Mouse (Mus musculus) liver, embryonic 14.5 days (tissue): ENCODE data around the gene Lrrc29. TPM values are rescaled to one million over a fixed set of nuclear protein-coding genes. Genes with fewer than 3 reads are reported as not detected.

Experiments used
- ATAC-seq: fragments of 200-750 bp; cut with Nextera tagmentation; 2 replicates; pipeline ENCODE4 v1.8.0; 2017; ENCODE audit warnings: moderate number of reproducible peaks, mild to moderate bottlenecking, moderate library complexity; ENCODE audit not compliant: insufficient read depth
- DNase-seq, 3 experiments: peaks; one replicate each; pipeline ENCODE4 v3.0.0-alpha.2; 2012 to 2013; ENCODE audit warnings: low read depth in 3 of 3, low spot score in 3 of 3
- H3K27ac ChIP-seq: fragments of 300-500 bp; sonication (generic); 2 replicates; pipeline ENCODE4 v1.5.1; 2014; ENCODE audit warnings: moderate library complexity, mild to moderate bottlenecking, control low read depth, inconsistent platforms
- H3K27me3 ChIP-seq: fragments of 300-500 bp; sonication (generic); 2 replicates; pipeline ENCODE4 v1.6.1; 2014; ENCODE audit warnings: mild to moderate bottlenecking, low read length, moderate library complexity; ENCODE audit not compliant: control insufficient read depth, insufficient read depth
- H3K36me3 ChIP-seq: fragments of 300-500 bp; sonication (generic); replicated peaks from 2 replicates; pipeline ENCODE4 v1.6.1; 2014; ENCODE audit warnings: low read depth; ENCODE audit not compliant: control insufficient read depth, insufficient read depth
- H3K4me1 ChIP-seq, 2 experiments: fragments of 200-500 bp in 1 of 2; fragments of 300-500 bp in 1 of 2; sonication (generic) in 1 of 2; replicated peaks; 2 replicates each; pipeline ENCODE4 v1.6.1; 2012 to 2014; ENCODE audit warnings: antibody characterized with exemption in 1 of 2, inconsistent platforms in 1 of 2, low read length in 1 of 2; ENCODE audit not compliant: control insufficient read depth in 2 of 2, insufficient read depth in 2 of 2
- H3K4me2 ChIP-seq: fragments of 300-500 bp; sonication (generic); 2 replicates; pipeline ENCODE4 v1.6.1; 2014; ENCODE audit warnings: low read depth, mild to moderate bottlenecking, control low read depth, moderate library complexity
- H3K4me3 ChIP-seq, 2 experiments: fragments of 200-500 bp in 1 of 2; fragments of 300-500 bp in 1 of 2; sonication (generic) in 1 of 2; 2 replicates each; pipeline ENCODE4 v1.5.1; 2012 to 2014; ENCODE audit warnings: low read depth in 2 of 2, low read length in 2 of 2, mild to moderate bottlenecking in 2 of 2, control low read depth in 1 of 2, inconsistent platforms in 1 of 2, moderate library complexity in 1 of 2; ENCODE audit not compliant: insufficient read depth in 1 of 2
- H3K9ac ChIP-seq: fragments of 300-500 bp; sonication (generic); replicated peaks from 2 replicates; pipeline ENCODE4 v1.6.1; 2014; ENCODE audit warnings: mild to moderate bottlenecking, control low read depth, moderate library complexity
- H3K9me3 ChIP-seq: fragments of 300-500 bp; sonication (generic); 2 replicates; pipeline ENCODE4 v1.6.1; 2016; ENCODE audit warnings: low read length, mixed read lengths; ENCODE audit not compliant: control insufficient read depth
- CTCF ChIP-seq: IDR thresholded peaks from 2 replicates; pipeline ENCODE4 v1.5.1; 2016; ENCODE audit warnings: antibody characterized with exemption, low read depth, control low read depth
- EP300 ChIP-seq: IDR thresholded peaks from 2 replicates; pipeline ENCODE4 v1.6.1; 2016; ENCODE audit warnings: antibody characterized with exemption, low read depth
- WGBS: fragments of 180-500 bp; shearing (Covaris S2); extraction: QIAGEN DNeasy Blood & Tissue Kit; methylation state at CpG from one replicate; pipeline ENCODE4 v1.1.7; 2014; ENCODE audit not compliant: insufficient replicate concordance; 5-methylcytosine and 5-hydroxymethylcytosine counted together
- polyA plus RNA-seq, 2 experiments: library from polyadenylated mRNA; depleted of rRNA in 1 of 2; stranded (reverse) in 1 of 2; unstranded in 1 of 2; fragments of >200 nt; fragmentation: Nextera tagmentation in 1 of 2; extraction: Ambion mirVana in 1 of 2; gene quantifications; 2 replicates each; pipeline versions ENCODE4 v1.2.1 to v1.2.3; 2012 to 2014

The Lrrc29 gene
- polyA plus RNA-seq, 2 experiments: 9.1 to 10.4 TPM

GRCm38 (mm10) chr8:105361751-105362702 lies 35.9 kb upstream of the Lrrc29 start:
- no peak for DNase-seq
- Histone ChIP-seq H3K27me3 (no peaks in the 10 kb centered on the region), H3K4me3 (no peak overlapping the region), H3K9me3 (no peaks in the 10 kb centered on the region), H3K9ac (no peak overlapping the region), H3K4me1 (no peaks in the 10 kb centered on the region; a peak in 1 of 4 replicates), H3K4me2 (no peak overlapping the region), H3K36me3 (no peaks in the 10 kb centered on the region), H3K27ac (no peak overlapping the region)
- no peak for ATAC-seq
- TF ChIP-seq EP300 (no peak), CTCF (no peak)
- WGBS: 44% methylated on average over 12 of the region's 12 CpGs

GRCm38 (mm10) chr8:105359646-105360045 lies 33.6 kb upstream of the Lrrc29 start:
- H3K4me3 ChIP-seq: no peak overlapping the region
- H3K9me3 ChIP-seq: no peaks in the 10 kb centered on the region
- no peak for ATAC-seq
- no peak for DNase-seq
- no peak overlapping the region for H3K27ac ChIP-seq
- TF ChIP-seq EP300 (no peak), CTCF (peak; percentile 35; the same call in 1 of the 2 replicates)
- H3K27me3 ChIP-seq: no peaks in the 10 kb centered on the region
- H3K4me1 ChIP-seq: peaks cover 0 to 4% of the 10 kb centered on the region in 2 experiments; a peak in 1 of 4 replicates
- H3K4me2 ChIP-seq: no peak overlapping the region
- WGBS: 53% methylated on average over 4 of the region's 4 CpGs
- H3K9ac ChIP-seq: no peak overlapping the region
- H3K36me3 ChIP-seq: no peaks in the 10 kb centered on the region

GRCm38 (mm10) chr8:105359208-105359607 lies 33.1 kb upstream of the Lrrc29 start:
- TF ChIP-seq CTCF (no peak), EP300 (no peak)
- DNase-seq (no peak), ATAC-seq (no peak)
- no peak overlapping the region for H3K27ac ChIP-seq
- no peak overlapping the region for H3K4me3 ChIP-seq
- no peaks in the 10 kb centered on the region for H3K9me3 ChIP-seq
- H3K9ac ChIP-seq: no peak overlapping the region
- H3K4me2 ChIP-seq: no peak overlapping the region
- peaks cover 0 to 4% of the 10 kb centered on the region in 2 experiments; a peak in 1 of 4 replicates for H3K4me1 ChIP-seq
- WGBS: 60% methylated on average over 15 of the region's 15 CpGs
- no peaks in the 10 kb centered on the region for H3K27me3 ChIP-seq
- no peaks in the 10 kb centered on the region for H3K36me3 ChIP-seq

GRCm38 (mm10) chr8:105356681-105357080 lies 30.6 kb upstream of the Lrrc29 start:
- H3K27me3 ChIP-seq: no peaks in the 10 kb centered on the region
- ATAC-seq (no peak), DNase-seq (no peak)
- H3K4me3 ChIP-seq: no peak overlapping the region
- H3K27ac ChIP-seq: no peak overlapping the region
- WGBS: 74% methylated on average over 14 of the region's 14 CpGs
- H3K9ac ChIP-seq: no peak overlapping the region
- no peak overlapping the region for H3K4me2 ChIP-seq
- 0 out of 4 replicates have a peak, but pooled peaks cover 0 to 4% of the 10 kb centered on the region in 2 experiments for H3K4me1 ChIP-seq
- H3K9me3 ChIP-seq: no peaks in the 10 kb centered on the region
- TF ChIP-seq CTCF: no peak
- TF ChIP-seq EP300: no peak
- no peaks in the 10 kb centered on the region for H3K36me3 ChIP-seq
